Mouse (Mus musculus) frontal cortex, postnatal 36 days (tissue): ENCODE measurements around the gene Emb.

Source experiments
- DNase-seq, 2 experiments: peaks; one replicate each; pipeline ENCODE4 v3.0.0; 2022; ENCODE audit warnings: low spot score in 2 of 2

The Emb gene

DNA sequence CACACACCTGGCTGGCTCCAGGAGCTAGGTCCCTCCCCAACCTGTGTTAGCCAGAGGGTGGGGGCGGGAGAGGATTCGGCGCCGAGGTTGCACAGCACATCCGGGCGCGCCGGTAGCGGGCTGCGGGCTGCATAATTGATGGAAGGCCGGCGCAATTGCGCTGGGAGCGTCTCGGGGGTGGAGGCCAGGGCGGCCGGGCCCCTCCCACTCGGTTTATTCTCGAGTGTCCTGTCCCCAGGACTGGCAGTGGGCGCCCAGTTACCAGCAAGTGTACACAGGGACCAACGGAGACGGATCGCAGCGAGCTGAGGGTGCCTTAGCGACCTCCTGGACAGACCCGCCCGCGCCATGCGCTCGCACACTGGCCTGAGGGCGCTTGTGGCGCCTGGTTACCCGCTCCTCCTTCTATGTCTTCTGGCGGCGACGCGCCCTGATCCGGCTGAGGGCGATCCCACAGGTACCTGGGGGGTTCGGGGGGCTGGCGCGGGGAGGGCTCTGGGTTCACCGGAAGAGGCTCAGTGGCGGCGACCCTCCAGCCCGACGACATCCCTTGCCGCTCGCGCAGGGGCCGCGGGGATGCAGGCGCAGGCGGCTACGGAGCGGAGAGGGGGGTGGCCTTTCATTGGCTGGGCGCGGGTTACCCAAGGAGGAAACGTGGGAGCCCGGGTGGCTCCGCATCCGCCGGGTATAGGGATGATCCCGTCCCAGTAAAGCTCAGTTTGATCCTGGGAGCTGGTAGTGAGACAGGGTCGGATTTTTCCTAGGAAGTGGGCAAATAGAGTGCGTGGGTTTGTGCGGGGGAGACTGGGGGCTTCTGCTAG lies 12.4 kb downstream of the Emb start, which contains the start of gene Gm17509:
TSS of gene Gm17509 (minus strand) at position 575 of the 821 bp plus-strand sequence.
- peak; percentile 65 to 68 for DNase-seq

DNA sequence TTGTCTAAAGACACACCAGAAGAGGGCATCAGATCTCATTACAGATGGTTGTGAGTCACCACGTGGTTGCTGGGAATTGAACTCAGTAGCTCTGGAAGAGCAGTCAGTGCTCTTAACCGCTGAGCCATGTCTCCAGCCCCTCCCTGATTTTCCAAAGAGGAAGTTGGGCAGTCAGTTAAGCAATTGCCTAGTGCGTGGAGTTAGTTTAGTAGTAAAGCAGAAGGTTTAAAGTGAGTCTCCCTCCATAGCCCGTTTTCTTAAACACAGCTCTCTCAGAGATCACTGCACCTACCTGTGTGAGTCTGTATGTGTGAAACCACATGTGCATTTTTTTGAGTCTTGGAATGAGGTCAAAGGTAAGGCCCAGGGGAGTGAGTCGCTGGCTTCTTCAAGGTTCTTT lies 14.8 kb downstream of the Emb start:
- no peak for DNase-seq

GRCm38 (mm10) chr13:117224901-117225300 lies 16.6 kb downstream of the Emb start:
- DNase-seq, result no peak

GRCm38 (mm10) chr13:117225561-117225960 lies 17.2 kb downstream of the Emb start:
- DNase-seq, result no peak

DNA sequence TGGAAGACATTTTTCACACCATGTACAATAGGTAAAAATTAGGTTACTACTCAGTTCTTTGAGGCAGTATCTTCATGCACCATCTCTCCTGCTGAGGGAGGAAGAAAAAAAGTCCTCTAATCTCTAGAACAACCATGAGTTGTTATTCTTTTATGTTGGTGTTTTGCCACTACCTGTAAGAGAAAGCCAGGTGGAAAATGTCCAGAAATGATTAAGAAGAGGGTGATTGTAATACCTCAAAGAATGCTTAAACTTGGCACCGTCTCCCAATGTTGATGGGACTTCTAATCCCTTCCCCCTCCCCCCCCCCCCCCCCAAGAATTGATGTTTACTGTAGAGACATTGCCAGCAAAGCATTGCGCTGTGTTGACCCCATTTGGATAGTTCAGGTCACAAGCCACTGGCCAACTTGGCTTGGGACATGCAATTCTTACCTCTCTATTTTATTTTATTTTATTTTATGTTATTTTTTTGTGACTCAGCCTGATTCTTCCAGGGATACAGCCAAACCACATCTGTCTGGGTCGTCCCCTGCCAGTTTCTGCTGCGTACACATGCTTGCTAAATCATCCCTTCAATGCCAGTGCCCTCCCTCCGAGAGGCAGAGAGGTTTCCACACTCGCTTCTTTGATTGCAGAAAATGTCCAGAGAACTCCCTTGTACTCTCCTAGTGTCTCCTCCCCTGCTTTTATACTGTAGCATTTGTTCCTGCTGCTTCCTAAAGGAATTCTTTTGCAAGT lies 22.2 kb downstream of the Emb start:
- DNase-seq, result no peak

- no peak for DNase-seq
Measured at GRCm38 (mm10) chr13:117233808-117234207, 25.5 kb downstream of the Emb start.

- no peak for DNase-seq
Measured at GRCm38 (mm10) chr13:117234486-117234885, 26.1 kb downstream of the Emb start.

GRCm38 (mm10) chr13:117235530-117236212 lies 27.3 kb downstream of the Emb start:
- DNase-seq, result peak in 1 of 2 experiments; percentile 15

DNA sequence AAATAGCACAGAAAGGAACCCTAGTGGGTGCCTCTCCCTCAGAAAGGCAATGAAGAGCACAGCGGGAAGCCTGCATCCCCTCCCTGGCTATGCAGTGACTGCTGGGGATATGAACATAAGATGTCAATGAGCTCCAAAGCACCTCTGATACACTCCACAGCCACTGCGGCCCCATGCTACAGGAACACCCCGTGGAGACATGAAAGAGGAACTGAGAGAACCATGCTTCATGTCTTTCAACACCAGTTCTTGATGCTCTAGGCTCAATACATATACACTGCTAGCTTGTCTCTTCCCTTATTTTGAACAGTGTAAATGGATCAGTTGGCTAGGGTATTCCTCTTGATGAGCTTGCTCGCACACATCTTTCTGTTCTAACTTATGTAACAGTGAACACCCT lies 28.8 kb downstream of the Emb start:
- no peak for DNase-seq

DNA sequence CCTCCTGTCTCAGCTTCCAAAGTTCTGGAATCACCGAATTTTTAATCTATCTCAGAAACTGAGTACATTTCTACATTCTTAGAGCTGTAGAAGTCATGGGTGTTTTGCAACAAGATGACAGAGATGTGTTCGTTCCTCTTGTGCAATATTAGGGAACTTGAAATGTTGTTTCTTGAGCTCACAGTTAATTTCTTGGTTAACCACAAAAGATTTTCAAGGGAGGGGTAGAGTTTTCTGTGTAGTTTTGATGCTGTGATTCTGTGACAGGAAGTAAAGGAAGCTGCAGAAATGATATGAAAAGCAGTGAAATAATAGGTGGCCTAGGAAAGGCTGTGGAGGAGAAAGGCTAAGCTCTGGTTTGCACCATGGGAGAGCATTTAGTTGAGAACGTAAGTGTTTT lies 33.7 kb downstream of the Emb start:
- no peak for DNase-seq

DNA sequence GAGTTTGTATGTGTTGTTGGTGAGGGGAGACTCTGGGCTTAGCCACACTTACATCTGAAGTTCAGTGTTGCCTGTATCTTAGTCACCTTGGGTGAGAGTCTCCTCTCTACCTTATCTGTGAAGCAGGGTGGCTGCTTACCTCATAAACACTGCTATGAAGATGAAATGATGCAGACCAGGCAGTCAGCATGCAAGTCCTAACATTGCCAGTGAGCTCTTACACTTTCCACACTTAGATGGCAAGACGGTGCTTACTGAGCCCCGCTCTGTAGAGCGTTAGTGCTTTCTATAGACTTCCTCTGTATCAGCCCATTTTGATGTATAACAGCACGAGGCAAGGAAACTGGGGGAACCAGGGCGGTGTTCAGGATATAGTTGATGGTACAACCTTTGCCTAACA lies 34.3 kb downstream of the Emb start:
- no peak for DNase-seq

- DNase-seq, result no peak
Measured at GRCm38 (mm10) chr13:117260704-117261103, 52.4 kb downstream of the Emb start.

DNA sequence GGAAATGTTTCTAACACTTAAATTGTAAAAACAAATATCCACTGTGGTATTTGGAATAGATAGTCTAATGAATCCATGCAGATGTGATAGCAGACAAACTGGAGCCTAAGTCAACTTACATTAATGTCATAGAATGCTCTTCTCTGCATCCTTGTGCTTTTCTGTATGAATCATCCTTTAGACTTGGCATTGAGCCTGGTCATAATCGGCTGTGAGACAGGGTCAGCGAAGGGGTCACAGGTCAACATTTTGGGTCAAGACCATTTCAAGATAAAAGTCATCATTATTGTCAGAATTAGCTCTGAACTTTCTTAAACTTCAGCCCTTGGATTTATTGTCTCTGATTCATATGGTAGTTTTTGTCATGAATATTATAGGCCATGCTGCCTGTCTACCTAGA lies 57.8 kb downstream of the Emb start:
- no peak for DNase-seq

GRCm38 (mm10) chr13:117267963-117268362 lies 59.6 kb downstream of the Emb start:
- no peak for DNase-seq

DNA sequence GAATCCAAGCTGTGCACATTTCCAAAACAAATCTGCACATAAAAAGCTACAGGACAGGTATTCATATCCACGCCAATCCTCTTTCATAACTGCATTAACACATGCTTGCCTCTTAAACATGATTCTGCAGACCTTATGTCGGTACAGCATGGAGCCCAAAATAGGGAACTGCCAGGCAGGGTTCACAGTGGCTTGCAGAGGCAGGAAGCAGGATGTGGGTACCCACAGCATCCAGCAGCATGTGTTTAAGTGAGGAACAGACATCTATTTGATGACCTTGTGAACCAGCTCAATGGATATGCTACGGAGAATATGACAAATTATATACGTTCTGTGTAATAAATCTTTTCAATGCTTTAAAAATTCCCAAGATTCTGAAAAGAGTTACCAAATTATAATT lies 75.7 kb downstream of the Emb start:
- no peak for DNase-seq

DNA sequence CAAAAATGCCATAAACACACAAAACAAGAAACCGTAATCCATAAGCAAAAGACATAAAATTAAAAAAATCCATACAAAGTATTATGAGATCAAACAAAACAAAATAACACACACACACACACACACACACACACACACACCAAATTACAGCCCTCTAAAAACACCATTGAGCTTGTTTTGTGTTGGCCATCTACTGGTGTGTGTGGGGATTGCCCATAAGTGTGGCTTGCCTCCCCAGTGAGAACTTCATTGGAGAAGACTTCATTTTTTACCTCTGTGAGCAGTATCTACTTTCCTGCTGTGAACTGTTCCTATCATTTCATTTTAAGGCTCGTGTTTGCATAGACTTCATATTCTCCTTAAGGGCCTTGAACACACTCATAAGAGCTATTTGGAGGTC lies 78.6 kb downstream of the Emb start:
- no peak for DNase-seq

DNA sequence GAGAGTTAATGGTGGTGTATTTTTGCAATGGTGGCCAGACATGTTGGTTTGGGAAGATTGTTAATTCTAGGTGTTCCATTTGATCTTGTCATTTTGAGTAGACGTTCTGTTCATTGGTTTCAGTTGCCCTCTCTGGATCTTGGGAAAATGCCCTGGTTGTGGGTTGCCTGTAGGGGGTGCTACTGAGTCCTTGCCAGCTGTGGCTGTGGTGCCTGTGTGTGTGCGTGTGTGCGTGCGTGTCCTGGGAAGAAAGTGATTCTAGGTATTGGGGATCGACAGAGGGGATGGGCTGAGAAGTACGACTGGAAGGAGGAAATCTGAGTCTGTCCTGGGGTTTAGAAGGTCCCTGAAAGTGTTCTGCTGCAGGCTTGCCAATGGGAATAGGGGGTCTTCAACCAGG lies 79.1 kb downstream of the Emb start:
- DNase-seq, result no peak

DNA sequence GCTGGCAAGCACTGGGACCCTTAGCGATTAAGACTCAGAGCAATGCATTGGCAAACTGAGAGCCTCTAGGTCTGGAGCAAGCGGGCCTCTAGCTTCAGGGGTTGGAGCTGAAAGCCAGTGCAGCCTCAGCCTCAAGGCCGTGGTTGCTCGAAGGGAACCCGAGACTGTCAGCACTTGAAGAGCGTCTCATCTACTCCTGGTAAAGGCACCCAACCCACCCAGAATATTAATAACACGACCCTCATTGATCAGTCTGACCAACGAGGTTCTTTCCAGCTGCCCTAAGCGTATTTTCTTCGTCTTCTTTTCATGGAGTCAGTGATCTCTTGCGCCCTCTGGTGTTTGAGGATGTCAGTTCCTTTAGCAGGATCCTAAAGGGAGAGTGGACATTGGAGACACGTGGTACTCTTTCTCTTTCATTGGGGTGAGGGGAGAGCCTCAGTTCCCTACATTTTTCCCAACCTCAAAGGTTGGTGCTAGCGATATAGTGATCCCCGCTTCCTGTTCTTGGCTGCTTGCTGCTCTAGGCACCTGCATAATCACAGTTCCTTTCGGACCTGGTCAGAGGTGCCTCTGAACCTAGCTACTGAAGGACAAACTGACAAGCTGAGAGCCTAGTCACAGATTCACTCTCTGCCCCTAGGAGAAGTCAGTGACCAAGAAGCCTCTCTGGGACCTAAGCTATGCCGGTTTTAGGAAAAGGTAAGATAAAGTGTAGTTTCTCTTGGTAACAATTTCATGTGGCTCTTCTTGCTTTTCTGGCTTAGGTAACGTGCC lies 81.3 kb downstream of the Emb start:
- peak; percentile 67 to 81 for DNase-seq

- peak; percentile 82 to 85 for DNase-seq
Measured at GRCm38 (mm10) chr13:117311446-117312225, 103.3 kb downstream of the Emb start.
